Mouse (Mus musculus) liver, embryonic 12.5 days (tissue): ENCODE data around the gene Slc26a10. TPM values are rescaled to one million over a fixed set of nuclear protein-coding genes. Genes with fewer than 3 reads are reported as not detected.

Experiments
- ATAC-seq: fragments of 200-750 bp; cut with Nextera tagmentation; 2 replicates; pipeline ENCODE4 v1.8.0; 2017; ENCODE audit warnings: moderate number of reproducible peaks, mild to moderate bottlenecking, moderate library complexity
- H3K27ac ChIP-seq: fragments of 300-500 bp; sonication (generic); 2 replicates; pipeline ENCODE4 v1.5.1; 2016; ENCODE audit warnings: mild to moderate bottlenecking
- H3K27me3 ChIP-seq: fragments of 300-500 bp; sonication (generic); replicated peaks from 2 replicates; pipeline ENCODE4 v1.6.1; 2016; ENCODE audit warnings: mild to moderate bottlenecking, moderate library complexity
- H3K36me3 ChIP-seq: fragments of 300-500 bp; sonication (generic); 2 replicates; pipeline ENCODE4 v1.6.1; 2016; ENCODE audit warnings: mild to moderate bottlenecking, moderate library complexity
- H3K4me1 ChIP-seq: fragments of 300-500 bp; sonication (generic); 2 replicates; pipeline ENCODE4 v1.6.1; 2016
- H3K4me2 ChIP-seq: fragments of 300-500 bp; sonication (generic); 2 replicates; pipeline ENCODE4 v1.6.1; 2016; ENCODE audit warnings: mild to moderate bottlenecking, moderate library complexity
- H3K4me3 ChIP-seq: fragments of 300-500 bp; sonication (generic); 2 replicates; pipeline ENCODE4 v1.5.1; 2016; ENCODE audit warnings: mild to moderate bottlenecking, moderate library complexity
- H3K9ac ChIP-seq: fragments of 300-500 bp; sonication (generic); 2 replicates; pipeline ENCODE4 v1.6.1; 2016; ENCODE audit warnings: mild to moderate bottlenecking, moderate library complexity
- H3K9me3 ChIP-seq: fragments of 300-500 bp; sonication (generic); replicated peaks from 2 replicates; pipeline ENCODE4 v1.6.1; 2016; ENCODE audit warnings: mild to moderate bottlenecking, moderate library complexity
- WGBS: fragments of 180-500 bp; shearing (Covaris S2); methylation state at CpG from one replicate; pipeline ENCODE4 v1.1.7; 2016; ENCODE audit not compliant: insufficient replicate concordance; 5-methylcytosine and 5-hydroxymethylcytosine counted together
- polyA plus RNA-seq: library from polyadenylated mRNA; unstranded; fragments of >200 nt; fragmentation: Nextera tagmentation; extraction: Ambion mirVana; gene quantifications from 2 replicates; pipeline ENCODE4 v1.2.1, GENCODE M21; 2016

The Slc26a10 gene
- polyA plus RNA-seq, 1 experiment from 2014 or later: 3.0 TPM

DNA sequence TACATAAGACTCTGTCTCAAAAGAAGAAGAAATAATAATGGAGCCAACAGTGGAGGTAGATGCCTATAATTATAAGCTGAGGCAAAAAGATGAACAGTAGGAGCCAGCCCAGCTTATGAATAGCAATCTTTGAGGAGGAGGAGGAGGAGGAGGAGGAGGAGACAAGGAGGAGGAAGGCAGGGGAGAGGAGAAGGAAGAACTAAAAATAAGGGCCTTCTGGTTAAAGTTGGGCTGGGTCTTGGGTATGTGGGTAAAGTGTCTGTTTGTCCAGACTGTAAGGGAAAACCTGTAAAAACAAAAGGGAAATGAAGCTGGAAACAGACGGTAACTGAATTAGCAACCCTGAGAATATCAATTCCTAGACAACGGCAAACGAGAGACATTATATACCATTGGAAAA is 58.4 kb downstream of the Slc26a10 start:
- Histone ChIP-seq H3K9me3 (no peaks in the 10 kb centered on the region), H3K27me3 (no peaks in the 10 kb centered on the region), H3K9ac (no peak overlapping the region), H3K4me3 (no peak overlapping the region), H3K36me3 (peaks cover 28% of the 10 kb centered on the region), H3K27ac (peak overlapping the region; percentile 89), H3K4me2 (peak overlapping the region; percentile 89), H3K4me1 (peaks cover 61% of the 10 kb centered on the region)
- no peak for ATAC-seq
- 77% methylated on average over 3 of the region's 3 CpGs for WGBS

Other genes with a start within 250 kb of the Slc26a10 start
- gene Ctdsp2, start 201.9 kb downstream of the Slc26a10 start, polyA plus RNA-seq: 22.2 and 24.0 TPM in 2 replicates
- 0.18 and 0.19 TPM in 2 replicates for gene Avil, start 179.9 kb downstream of the Slc26a10 start, polyA plus RNA-seq
- gene Tsfm, start 149.8 kb downstream of the Slc26a10 start, polyA plus RNA-seq: 72.3 and 75.5 TPM in 2 replicates
- 33.6 and 35.6 TPM in 2 replicates for gene Mettl1, start 139.2 kb downstream of the Slc26a10 start, polyA plus RNA-seq
- 0.13 and 0.29 TPM in 2 replicates for gene Eef1akmt3, start 139.1 kb downstream of the Slc26a10 start, polyA plus RNA-seq
- gene Cyp27b1, start 132.4 kb downstream of the Slc26a10 start, polyA plus RNA-seq: 0.05 and 0.10 TPM in 2 replicates
- 0.06 and 0.20 TPM in 2 replicates for gene March9, start 120.5 kb downstream of the Slc26a10 start, polyA plus RNA-seq
- gene Cdk4, start 117.1 kb downstream of the Slc26a10 start, polyA plus RNA-seq: 766 and 777 TPM in 2 replicates
- gene Tspan31, start 110.4 kb downstream of the Slc26a10 start, polyA plus RNA-seq: 75.2 and 81.9 TPM in 2 replicates
- 0.92 and 1.6 TPM in 2 replicates for gene Agap2, start 105.4 kb downstream of the Slc26a10 start, polyA plus RNA-seq
- 49.5 and 51.4 TPM in 2 replicates for gene Os9, start 59.5 kb downstream of the Slc26a10 start, polyA plus RNA-seq
- 12.6 TPM in 2 replicates for gene B4galnt1, start 15.4 kb downstream of the Slc26a10 start, polyA plus RNA-seq
- gene Arhgef25, start 9.4 kb upstream of the Slc26a10 start, polyA plus RNA-seq: 14.3 and 17.4 TPM in 2 replicates
- gene Dtx3, start 15.1 kb upstream of the Slc26a10 start, polyA plus RNA-seq: 33.2 and 36.9 TPM in 2 replicates
- gene Pip4k2c, start 30.9 kb upstream of the Slc26a10 start, polyA plus RNA-seq: 44.7 and 50.0 TPM in 2 replicates
- 0.08 and 0.12 TPM in 2 replicates for gene Kif5a, start 82.7 kb upstream of the Slc26a10 start, polyA plus RNA-seq
- 95.5 and 96.1 TPM in 2 replicates for gene Dctn2, start 85.7 kb upstream of the Slc26a10 start, polyA plus RNA-seq
- gene Mbd6, start 108.4 kb upstream of the Slc26a10 start, polyA plus RNA-seq: 8.5 and 9.8 TPM in 2 replicates
- gene Mars, start 131.1 kb upstream of the Slc26a10 start, polyA plus RNA-seq: 192 and 193 TPM in 2 replicates
- 15.9 and 16.9 TPM in 2 replicates for gene Arhgap9, start 141.3 kb upstream of the Slc26a10 start, polyA plus RNA-seq
- gene Gli1, start 161.3 kb upstream of the Slc26a10 start, polyA plus RNA-seq: 0.94 and 1.1 TPM in 2 replicates
- 0.10 and 0.16 TPM in 2 replicates for gene Inhbe, start 173.8 kb upstream of the Slc26a10 start, polyA plus RNA-seq
- 1.1 and 1.5 TPM in 2 replicates for gene Inhbc, start 189.8 kb upstream of the Slc26a10 start, polyA plus RNA-seq
- gene R3hdm2, start 199.7 kb upstream of the Slc26a10 start, polyA plus RNA-seq: 16.7 and 19.0 TPM in 2 replicates